Mouse (Mus musculus) urinary bladder, adult 2 months (tissue): Measurements from ENCODE around the gene Hepacam. TPM values are rescaled to one million over a fixed set of nuclear protein-coding genes. Genes with fewer than 3 reads are reported as not detected.

Experiments used
- DNase-seq: peaks from one replicate; pipeline ENCODE4 v3.0.0; 2022; ENCODE audit warnings: low spot score
- polyA plus RNA-seq: library from polyadenylated mRNA; depleted of rRNA; stranded (reverse); fragments of >200 nt; gene quantifications from 2 replicates; pipeline ENCODE4 v1.2.3, GENCODE M21; 2012

Hepacam gene
- polyA plus RNA-seq, 1 experiment = 0.18 TPM

DNA sequence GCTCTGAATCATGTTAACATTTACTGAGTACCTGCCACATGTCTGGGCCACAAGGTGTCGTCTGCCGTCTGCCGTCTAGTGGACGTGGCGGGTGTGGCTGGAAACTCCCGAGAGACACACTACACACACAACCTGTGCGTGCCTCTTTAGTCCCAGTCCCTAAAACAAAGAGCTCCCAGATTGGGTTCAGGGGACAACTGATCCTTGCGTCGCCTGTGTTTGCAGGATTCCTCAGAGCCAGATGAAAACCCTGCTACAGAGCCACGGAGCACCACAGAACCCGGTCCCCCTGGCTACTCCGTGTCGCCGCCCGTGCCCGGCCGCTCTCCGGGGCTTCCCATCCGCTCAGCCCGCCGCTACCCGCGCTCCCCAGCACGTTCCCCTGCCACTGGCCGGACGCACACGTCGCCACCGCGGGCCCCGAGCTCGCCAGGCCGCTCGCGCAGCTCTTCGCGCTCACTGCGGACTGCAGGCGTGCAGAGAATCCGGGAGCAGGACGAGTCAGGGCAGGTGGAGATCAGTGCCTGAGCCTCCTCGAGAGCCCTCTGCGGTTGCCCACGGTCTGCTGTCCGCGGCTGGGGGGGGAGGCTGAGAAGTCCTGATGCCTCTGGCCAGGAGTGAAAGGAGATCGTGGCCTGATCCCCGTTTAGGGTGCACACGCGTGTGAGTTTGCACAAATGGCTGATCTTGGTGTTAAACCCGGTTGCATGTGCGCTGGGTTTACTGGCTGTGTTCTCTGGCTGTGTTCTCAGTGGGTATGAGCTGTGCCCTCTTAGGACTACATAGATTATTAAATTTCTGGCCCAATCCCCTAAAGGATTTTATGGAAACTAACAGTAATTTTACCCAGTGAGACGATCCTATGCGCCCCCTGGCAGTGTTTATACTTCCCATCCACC is 17.4 kb downstream of the Hepacam start:
- DNase-seq = no peak

DNA sequence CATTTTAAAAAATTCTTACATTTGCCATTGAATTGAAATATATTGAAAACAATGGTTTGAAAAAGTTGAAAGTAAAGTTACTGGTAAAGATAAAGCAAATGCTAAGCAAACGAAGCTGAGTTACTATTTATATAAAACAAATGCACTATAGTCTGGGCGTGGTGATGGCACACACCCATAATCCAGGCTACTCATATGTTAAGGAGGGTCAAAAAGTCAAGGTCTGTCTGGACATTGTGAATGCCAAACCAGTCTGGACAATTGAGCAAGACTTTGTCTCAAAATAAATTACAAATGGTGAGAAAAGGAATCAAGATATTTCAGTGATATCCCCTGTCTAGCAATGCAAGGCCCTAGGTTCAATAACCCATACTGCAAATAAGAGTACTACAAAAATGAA is 23.7 kb downstream of the Hepacam start:
- no peak for DNase-seq

GRCm38 (mm10) chr9:37392071-37392470 is 24.9 kb downstream of the Hepacam start:
- DNase-seq = no peak

GRCm38 (mm10) chr9:37393482-37394131 is 26.5 kb downstream of the Hepacam start:
- DNase-seq = no peak

GRCm38 (mm10) chr9:37400585-37400984 is 33.4 kb downstream of the Hepacam start:
- no peak for DNase-seq

DNA sequence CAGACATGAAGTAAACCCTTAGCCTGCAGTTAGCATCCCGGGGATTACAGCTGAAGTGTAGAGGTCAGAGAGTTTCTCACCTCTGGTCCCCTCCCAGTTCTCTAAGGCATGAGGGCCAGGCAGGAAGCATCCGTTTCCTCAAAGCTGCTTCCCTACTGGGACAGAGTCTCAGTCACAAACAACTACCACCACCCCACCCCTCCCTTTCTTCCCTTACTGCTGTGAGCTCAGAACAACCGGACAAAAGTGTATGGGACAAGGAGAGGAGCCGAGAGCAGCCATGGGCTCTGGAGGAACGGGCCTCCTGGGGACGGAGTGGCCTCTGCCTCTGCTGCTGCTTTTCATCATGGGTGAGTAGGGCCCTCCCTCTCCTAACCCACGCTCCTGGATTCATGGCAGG is 34.7 kb downstream of the Hepacam start, which contains the start of gene Robo4:
Gene Robo4, plus strand, starts transcription at position 96 of the 400 bp plus-strand sequence.
- DNase-seq = no peak

- no peak for DNase-seq
Measured at GRCm38 (mm10) chr9:37402501-37402900, 35.4 kb downstream of the Hepacam start.

DNA sequence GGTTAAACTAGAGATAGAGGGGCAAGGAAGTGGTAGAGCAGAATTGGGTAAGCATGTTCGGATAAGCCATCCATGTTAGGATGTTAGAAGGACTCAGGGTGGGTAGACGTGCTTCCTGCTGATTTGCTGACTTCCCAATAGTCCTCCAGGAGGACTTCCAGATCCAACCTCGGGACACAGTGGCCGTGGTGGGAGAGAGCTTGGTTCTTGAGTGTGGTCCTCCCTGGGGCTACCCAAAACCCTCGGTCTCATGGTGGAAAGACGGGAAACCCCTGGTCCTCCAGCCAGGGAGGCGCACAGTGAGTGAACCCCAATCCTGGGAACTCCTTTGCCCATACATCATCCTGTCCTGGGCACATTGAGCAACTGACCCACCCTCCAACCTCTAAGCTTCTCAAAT is 35.9 kb downstream of the Hepacam start:
- DNase-seq = no peak

- no peak for DNase-seq
Measured at GRCm38 (mm10) chr9:37406372-37406771, 39.2 kb downstream of the Hepacam start.

DNA sequence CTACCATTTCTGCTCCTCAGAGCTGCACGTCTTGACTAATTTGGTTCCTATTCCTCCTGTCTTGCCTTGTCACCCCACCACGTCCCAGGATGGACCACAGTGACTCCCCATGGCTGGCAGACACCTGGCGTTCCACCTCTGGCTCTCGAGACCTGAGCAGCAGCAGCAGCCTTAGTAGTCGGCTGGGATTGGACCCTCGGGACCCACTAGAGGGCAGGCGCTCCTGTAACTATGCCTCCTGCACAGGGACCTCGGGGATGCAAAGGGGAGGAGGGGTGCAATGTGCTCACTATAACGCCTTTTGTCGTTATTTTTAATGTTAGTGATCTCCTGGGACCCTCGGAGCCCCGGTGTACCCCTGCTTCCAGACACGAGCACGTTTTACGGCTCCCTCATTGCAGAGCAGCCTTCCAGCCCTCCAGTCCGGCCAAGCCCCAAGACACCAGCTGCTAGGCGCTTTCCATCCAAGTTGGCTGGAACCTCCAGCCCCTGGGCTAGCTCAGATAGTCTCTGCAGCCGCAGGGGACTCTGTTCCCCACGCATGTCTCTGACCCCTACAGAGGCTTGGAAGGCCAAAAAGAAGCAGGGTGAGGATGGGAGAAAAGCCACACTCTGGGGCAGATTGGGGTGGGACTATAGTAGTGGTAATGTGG is 40.8 kb downstream of the Hepacam start:
- no peak for DNase-seq

DNA sequence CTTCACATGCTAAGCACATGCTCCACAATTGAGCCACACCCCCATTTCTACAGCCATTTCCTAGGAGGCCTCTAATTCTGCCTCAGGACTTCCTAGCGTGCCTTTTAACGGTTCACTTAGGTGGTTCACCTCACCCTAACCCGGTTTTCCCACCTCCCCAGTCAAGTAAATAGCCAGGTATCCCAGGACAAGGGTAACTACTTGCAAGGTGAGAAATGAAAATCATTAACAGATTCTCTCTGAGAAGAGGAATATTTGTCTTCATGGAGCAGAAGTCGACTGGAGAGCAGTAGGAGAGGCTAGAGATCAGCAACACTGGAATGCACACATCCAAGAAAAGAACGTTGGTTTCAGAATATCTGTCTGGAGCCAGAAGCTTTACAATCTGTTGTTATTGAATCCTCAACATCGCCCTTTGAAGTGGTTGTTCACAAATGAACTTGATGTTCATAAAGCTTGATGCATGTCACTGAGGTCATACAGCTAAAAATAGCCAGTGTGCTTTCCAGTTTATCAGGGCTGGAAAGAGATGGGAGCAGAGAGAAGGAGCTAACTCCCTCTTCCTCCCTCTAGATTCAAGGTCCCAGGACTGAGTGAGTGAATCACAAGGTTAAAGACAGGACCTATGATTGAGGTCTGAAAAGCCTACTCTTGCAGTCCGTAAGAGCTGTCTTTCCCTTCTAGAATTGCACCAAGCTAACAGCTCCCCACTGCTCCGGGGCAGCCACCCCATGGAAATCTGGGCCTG is 42.7 kb downstream of the Hepacam start:
- DNase-seq = no peak

- no peak for DNase-seq
Measured at GRCm38 (mm10) chr9:37412989-37413388, 45.8 kb downstream of the Hepacam start.

GRCm38 (mm10) chr9:37414666-37415065 is 47.5 kb downstream of the Hepacam start:
- DNase-seq = no peak

DNA sequence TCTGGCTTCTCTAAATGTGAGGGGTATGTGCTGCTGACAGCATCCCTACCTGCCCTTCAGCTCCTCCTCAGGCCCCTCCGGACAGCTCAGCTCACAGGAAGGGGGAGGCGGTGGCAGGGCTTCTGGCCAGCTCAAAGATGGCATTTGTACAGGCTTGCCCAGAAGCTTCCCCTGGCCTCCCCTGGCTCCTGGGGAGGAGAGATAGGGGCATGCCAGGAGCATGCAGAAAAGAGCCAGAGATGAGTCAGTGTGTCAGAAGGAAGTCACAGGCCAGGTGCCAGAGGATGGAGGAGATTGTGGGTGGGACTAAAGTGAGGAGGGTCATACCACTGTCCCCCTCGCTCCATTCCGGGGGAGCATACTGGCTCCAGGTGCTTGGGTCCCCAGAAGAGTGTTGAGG is 51.6 kb downstream of the Hepacam start:
- no peak for DNase-seq

- peak; percentile 52 for DNase-seq
Measured at GRCm38 (mm10) chr9:37420676-37421075, 53.5 kb downstream of the Hepacam start.

DNA sequence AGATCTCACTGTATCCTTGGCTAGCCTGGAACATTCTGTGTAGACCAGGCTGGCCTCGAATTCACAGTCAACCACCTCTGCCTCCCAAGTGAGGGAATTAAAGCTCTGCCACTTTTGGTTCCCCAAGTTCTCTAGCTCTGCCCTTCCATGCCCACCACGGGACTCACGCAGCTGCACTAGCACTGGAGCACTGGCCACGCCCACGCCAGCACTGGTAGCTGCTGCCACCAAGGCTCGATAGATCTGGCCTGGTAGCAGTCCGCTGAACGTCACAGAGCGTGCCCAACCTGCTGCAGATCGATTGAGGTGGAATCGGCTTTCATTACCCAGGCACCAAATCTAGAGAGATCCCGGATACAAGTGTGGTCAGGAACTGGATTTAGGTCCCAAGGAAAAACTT is 54.1 kb downstream of the Hepacam start:
- DNase-seq = no peak

- no peak for DNase-seq
Measured at GRCm38 (mm10) chr9:37429326-37429725, 62.2 kb downstream of the Hepacam start.

GRCm38 (mm10) chr9:37430582-37430981 is 63.4 kb downstream of the Hepacam start:
- DNase-seq = peak; percentile 72

- DNase-seq = no peak
Measured at GRCm38 (mm10) chr9:37432026-37432666, 65.0 kb downstream of the Hepacam start.

DNA sequence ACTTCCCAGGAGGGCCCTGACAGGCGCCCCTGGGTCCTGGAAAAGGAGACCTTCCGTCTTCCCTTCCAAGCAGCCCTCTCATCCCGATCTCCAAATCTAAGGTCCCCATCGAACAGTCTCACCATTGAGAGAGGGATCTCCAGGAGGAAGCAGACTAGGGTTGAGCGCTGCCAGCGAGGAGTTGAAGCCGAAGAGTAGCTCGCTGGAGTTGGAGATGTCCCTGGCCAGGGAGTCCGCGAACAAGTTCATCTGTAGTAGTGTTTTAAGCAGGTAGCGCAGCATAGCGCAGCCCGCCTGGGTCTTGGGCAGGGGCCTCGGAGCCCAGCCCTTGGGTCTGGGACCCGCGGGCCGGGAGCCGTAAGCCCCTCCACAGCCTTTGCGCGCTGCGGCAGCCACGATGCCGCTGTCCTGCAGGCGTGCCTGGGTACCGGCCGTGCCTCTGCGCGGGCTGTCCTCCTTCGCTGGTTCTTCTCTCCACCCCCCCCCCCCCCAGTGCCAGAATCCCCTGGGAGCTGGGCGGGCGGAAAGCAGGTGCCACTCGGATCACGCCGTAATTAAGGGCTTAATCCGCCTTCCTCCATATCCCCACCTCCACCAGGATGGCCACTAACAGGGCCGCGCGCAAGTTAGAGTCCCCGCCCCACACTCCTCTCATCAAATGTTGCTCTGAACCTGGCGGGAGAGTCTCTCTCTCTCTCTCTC is 65.7 kb downstream of the Hepacam start, which contains the start of gene Robo3:
Gene Robo3, minus strand, starts transcription at position 527 of the 702 bp plus-strand sequence.
- DNase-seq = no peak
